Mouse (Mus musculus) left cerebral cortex, postnatal 4 days (tissue): ENCODE measurements around the gene Tor1aip2. TPM values are rescaled to one million over a fixed set of nuclear protein-coding genes. Genes with fewer than 3 reads are reported as not detected.
"Not testable (repeated sequence)": the region's sequence is repeated elsewhere in the genome, so short reads cannot be mapped to it uniquely, and the experiment has no call there.

Experiments used
- DNase-seq: peaks from one replicate; pipeline ENCODE4 v3.0.0-alpha.2; 2022
- intact Hi-C: fragments of 180-260 bp; cut with DNase I; formaldehyde crosslinking; loops from one replicate; pipeline ENCODE4 v1.15.1; 2025
- total RNA-seq, 2 experiments: library from RNA; stranded (reverse); gene quantifications; 2 replicates each; pipeline ENCODE4 v1.2.3; 2021

Gene Tor1aip2
- total RNA-seq, result 10 to 100 TPM; 51.4 to 54.7 TPM

DNA sequence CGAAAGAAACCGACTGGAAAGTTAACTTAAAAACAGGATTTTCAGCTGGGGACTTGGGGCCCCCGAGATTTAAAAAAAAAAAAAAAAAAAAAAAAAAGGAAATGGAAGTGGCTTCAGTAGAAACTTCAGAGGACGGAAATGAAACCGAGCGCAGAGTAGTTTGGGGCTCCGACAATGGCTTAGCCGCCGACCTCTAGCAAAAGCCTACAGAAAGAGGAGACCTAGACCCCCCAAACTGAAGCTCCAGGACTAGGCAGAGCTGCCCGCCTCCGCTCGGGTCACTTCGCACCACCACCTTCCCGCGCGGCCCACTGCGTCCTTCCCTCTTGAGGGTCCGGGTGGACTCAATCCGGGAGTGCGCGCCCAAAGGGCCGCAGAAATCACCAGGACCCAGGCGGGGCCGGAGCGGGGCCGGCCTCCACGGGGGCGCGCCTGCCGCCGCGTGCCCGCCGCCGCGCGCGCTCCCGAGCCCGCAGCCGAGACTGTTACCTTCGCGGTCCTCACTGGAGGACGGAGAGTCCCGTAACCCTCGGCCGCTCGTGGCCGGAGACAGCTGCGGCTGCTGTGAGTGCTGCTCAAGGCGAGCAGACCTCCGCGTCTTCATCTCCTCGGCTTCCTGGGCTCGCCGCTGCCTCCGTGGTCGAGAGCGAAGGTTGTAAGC is at the start of gene Tor1aip2:
TSS of gene Tor1aip2 (plus strand) at position 135 of the 661 bp plus-strand sequence.
- intact Hi-C loops, result no loop called here
- peak; percentile 82 for DNase-seq

DNA sequence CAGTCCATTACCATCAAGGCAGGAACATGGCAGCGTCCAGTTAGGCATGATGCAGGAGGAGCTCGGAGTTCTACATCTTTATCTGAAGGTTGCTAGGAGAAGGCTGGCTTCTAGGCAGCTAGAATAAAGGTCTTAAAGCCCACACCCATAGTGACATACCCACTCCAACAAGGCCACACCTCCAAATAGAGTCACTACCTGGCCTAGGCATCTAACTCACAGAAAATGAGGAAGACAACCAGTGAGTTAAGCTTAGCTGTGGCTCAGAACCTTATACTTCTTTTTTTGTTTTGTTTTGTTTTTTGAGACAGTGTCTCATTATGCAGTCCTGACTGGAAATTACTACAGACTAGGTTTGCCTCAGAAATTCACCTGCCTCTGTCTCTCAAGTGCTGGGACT is 47.6 kb upstream of the Tor1aip2 start:
- no peak for DNase-seq
- intact Hi-C loops, result no loop called here

- peak; percentile 57 for DNase-seq
- intact Hi-C loops, result no loop called here
Observed at GRCm38 (mm10) chr1:155989387-155989786, 45.8 kb upstream of the Tor1aip2 start.

- no peak for DNase-seq
- intact Hi-C loops, result no loop called here
Observed at GRCm38 (mm10) chr1:155990391-155990790, 44.8 kb upstream of the Tor1aip2 start.

DNA sequence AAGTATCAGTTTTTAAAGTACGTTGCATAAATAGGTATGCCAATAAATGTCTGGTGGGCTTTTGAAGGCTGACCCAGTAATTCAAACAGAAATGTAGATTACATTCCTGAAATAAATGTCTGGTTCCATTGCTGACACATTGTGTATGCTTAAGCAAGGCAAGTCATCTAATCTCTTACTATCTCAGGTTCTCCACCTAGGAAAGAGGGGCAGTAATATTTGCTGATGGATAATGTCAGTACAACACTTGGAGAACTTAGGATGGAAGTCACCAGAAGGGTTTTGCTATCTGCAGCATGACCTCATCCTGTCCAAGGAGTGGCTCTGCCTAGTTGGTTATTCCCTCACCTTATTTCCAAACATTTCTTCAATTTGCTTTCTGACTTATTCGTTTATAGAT is 40.7 kb upstream of the Tor1aip2 start:
- intact Hi-C loops, result no loop called here
- no peak for DNase-seq

DNA sequence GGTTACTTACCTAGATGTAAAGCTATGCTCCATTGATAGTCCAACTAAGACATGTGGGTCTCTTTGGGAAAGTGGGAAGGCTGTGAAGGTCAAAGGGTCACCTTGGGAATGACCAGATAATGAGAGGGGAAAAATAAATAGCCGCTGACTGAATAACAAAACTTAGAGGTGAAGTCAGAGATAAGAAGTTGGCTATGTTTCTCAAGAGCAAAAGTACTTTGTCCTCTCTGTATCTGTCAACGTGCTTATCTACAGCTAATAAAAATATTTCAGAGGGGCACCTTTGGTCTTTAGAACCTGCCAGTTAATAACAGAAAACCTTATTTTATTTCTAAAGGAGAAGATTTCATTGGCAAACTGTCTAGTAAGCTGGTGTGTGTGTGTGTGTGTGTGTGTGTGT is 39.6 kb upstream of the Tor1aip2 start:
- DNase-seq, result no peak
- intact Hi-C loops, result no loop called here

DNA sequence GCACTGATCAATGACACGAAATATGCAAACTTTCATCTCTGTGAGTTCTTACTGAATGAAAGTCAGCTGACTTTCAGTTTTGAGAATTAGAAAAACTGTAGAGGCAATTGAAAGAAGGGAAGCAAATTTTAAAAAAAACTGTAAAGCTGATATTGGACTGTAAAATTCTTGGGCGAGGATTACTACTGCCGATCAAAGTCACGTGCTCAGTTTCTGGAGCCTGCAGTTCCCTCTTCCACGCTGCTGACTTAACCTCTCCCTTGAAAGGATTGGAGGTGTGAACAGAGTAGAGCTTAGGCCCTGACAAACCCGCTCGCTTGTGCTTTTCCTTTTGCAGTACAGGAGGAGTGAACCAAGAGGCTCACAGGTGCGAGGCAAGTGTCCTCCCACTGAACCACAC is 32.8 kb upstream of the Tor1aip2 start:
- intact Hi-C loops, result no loop called here
- DNase-seq, result no peak

DNA sequence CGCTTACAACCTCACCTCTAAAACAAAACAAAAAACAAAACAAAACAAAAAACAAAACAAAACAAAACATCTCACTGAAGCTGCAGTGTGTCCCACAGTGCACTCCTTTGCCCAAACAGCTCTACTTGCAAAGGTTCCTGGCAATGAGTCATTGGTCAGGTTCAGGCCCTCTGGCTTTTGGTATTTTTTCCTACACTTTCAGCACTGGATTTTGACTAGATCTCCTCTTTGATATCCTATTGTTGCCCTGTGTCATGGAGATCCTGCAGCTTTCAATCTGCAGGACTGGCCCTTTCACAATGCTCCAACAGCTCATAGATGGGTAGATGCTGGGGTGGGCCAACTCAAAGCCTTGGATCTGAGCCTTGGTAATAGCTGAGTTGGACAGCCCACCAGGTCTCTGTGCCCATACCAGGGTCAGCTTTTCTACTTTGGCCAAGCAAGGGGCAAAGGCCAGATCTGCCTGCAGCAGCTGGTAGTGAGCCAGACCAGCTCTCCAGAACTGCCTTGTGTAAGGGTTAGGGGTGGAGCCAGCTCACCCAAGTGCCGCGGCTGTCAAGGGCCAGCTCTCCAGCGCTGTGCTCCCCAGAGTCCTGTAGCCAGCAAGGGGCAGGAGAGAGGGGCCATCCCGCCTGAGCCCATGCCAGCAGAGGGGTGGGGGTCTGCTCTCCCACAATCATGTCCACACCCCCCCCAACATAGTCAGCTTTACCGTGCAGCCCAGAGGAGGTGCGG is 31.8 kb upstream of the Tor1aip2 start:
- intact Hi-C loops, result no loop called here
- peak; percentile 1 for DNase-seq

- intact Hi-C loops, result no loop called here
- no peak for DNase-seq
Observed at GRCm38 (mm10) chr1:156005906-156006305, 29.3 kb upstream of the Tor1aip2 start.

DNA sequence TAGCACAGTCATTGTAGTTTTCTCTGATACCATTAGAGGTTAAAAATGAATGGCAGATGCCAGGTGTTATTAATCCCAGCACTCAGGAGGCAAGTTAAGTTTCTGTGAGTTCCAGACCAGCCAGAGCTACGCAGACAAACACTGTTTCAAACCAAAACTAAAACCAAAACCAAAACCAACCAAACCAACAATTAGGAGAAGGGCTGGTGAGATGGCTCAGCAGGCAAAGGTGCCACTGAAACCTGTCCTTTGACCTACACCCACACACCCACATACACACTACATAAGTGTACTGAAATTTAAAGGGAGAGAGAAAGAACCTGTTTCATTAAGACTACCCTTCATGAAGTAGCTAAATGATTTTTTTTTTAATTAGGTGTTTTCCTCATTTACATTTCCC is 26.2 kb upstream of the Tor1aip2 start:
- intact Hi-C loops, result no loop called here
- no peak for DNase-seq

GRCm38 (mm10) chr1:156019800-156020199 is 15.4 kb upstream of the Tor1aip2 start:
- DNase-seq, result no peak
- intact Hi-C loops, result no loop called here

GRCm38 (mm10) chr1:156020402-156020801 is 14.8 kb upstream of the Tor1aip2 start:
- intact Hi-C loops, result no loop called here

DNA sequence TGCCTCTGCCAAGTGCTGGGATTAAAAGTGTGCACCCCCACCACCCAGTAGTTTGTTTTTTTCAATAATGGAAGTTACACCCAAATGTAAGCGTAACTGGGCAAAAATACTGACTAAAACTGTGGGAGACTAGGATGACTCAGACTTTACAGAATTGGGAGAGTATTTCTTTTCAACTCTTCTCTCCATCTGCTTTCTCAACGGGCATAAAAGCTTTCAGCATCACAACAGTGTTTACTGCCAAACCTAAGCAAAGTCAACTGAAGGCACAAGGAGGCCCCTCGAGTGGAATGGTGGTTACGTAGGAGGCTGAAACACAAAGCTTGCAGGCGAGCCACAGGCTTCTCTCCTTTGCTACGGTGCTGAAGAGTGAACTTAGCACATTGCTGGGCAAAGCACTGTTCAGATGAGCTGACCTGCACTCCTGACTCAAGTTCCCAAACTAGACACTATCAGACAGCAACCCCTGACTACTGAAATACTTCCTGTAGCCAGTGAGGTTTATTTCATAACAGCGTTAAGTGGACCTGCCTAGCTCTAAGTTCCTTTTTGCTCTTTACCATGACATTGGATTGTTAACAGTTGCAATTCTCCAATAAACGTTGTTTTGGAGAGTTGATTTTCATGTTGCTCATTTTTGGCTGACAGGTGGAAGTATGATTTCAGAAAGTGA is 10.2 kb upstream of the Tor1aip2 start:
- no peak for DNase-seq
- intact Hi-C loops, result no loop called here

More at GRCm38 (mm10) chr1:156020402-156020801, 14.8 kb upstream of the Tor1aip2 start:
- no peak for DNase-seq

DNA sequence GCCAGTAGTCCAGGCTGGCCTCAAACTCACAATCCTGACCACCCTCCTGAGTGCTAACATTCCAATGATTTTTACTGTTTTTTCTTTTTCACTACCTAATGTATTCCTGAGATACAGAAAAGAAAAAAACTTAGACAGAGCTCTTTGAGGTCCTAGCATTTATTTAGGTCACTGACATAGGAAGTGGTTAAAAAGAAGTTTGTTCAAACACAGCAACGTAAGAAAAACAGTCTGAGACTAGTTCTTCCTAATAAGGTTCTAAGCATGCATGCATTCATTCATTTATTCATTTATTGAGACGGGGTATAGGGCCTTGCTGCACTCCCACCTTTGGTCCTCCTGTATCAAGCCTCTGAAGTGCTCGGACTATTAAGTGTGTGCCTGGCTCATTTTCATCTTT is 7.4 kb upstream of the Tor1aip2 start:
- no peak for DNase-seq
- intact Hi-C loops, result no loop called here

DNA sequence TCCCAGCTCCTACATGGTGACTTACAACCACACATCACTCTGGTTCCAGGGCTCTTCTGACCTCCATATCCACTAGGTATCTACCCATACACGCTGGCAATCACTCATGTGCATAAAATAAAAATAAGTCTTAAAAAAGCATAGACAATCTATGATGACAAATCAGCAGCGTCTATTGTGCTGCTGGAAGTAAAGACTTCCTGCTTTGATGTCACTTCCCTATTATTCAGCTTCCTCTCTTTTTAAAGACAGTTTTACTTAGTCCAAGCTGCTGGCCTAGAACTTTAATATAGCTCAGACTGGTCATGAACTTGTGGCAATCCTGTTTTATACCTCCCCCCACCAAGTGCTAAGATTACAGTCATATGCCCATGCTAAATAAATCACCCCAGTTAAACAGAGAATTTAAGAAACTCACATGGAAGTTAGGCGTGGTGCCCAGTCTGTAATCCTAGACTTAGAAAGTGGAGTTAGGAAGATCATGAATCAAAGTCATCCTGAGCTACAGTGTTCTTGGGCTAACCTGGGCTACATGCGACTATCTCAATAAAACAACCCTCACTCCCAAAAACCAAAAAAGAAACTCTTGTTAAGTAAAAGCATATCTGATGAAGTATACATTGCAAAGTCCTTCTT is 6.7 kb upstream of the Tor1aip2 start:
- intact Hi-C loops, result no loop called here
- no peak for DNase-seq

DNA sequence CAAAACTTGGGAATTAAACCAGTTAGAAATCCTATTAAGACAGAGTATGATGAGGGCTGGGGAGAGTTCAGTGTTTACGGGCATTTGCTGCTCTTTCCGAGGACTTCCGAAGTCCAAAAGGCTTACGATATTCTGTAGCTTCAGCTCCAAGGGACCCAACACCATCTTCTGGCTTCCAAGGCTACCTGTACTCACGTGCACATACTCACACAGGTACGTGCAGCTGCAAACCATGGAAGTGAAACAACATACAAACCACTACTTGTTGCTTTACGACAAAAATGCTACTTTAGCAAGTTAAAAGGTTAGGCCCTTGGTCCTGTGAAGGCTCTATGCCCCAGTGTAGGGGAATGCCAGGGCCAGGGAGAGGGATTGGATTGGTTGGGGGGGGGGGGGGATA is 1.3 kb upstream of the Tor1aip2 start:
- intact Hi-C loops, result no loop called here
- DNase-seq, result no peak

- intact Hi-C loops, result no loop called here
- DNase-seq, result no peak
Observed at GRCm38 (mm10) chr1:156034661-156035060, 542 bp upstream of the Tor1aip2 start.

- intact Hi-C loops, result no loop called here
- peak; percentile 98 for DNase-seq
Observed at GRCm38 (mm10) chr1:156035930-156036737, 931 bp downstream of the Tor1aip2 start, which contains the start of gene Tor1aip1. Tor1aip1 (minus strand) TSS chr1:156036480.

GRCm38 (mm10) chr1:156037144-156037583 is 2.0 kb downstream of the Tor1aip2 start:
- intact Hi-C loops, result no loop called here
- no peak for DNase-seq

GRCm38 (mm10) chr1:156039989-156040388 is 4.8 kb downstream of the Tor1aip2 start:
- intact Hi-C loops, DNase-seq: not testable (repeated sequence)
